Mouse (Mus musculus) MEL (cell line): ENCODE measurements around the gene Gm12394. TPM values are rescaled to one million over a fixed set of nuclear protein-coding genes. Genes with fewer than 3 reads are reported as not detected.

Experiments used
- DNase-seq: peaks from one replicate; pipeline ENCODE4 v3.0.0; 2011; ENCODE audit warnings: low read depth, low spot score
- H3K27ac ChIP-seq: 2 replicates; pipeline ENCODE4 v1.5.1; 2012; ENCODE audit warnings: low read depth, mild to moderate bottlenecking, control low read depth, low read length, moderate library complexity; ENCODE audit not compliant: control insufficient read depth
- H3K27me3 ChIP-seq, 2 experiments: fragments of 150-350 bp in 1 of 2; sonication (generic) in 1 of 2; 2 replicates each; pipeline ENCODE4 v1.6.1; 2012; ENCODE audit warnings: low read length in 2 of 2, mild to moderate bottlenecking in 2 of 2, improper control_type of control experiment in 1 of 2, moderate library complexity in 1 of 2; ENCODE audit not compliant: insufficient read depth in 2 of 2, control insufficient read depth in 1 of 2
- H3K36me3 ChIP-seq, 2 experiments: 2 replicates each; pipeline ENCODE4 v1.6.1; 2012 to 2014; ENCODE audit warnings: low read length in 2 of 2, improper control_type of control experiment in 1 of 2, inconsistent platforms in 1 of 2, mild to moderate bottlenecking in 1 of 2; ENCODE audit not compliant: insufficient read depth in 2 of 2, control insufficient read depth in 1 of 2
- H3K4me1 ChIP-seq, 2 experiments: fragments of 150-350 bp in 1 of 2; sonication (generic) in 1 of 2; 2 replicates each; pipeline ENCODE4 v1.6.1; 2012; ENCODE audit warnings: low read length in 2 of 2, improper control_type of control experiment in 1 of 2, mild to moderate bottlenecking in 1 of 2; ENCODE audit not compliant: insufficient read depth in 2 of 2, control insufficient read depth in 1 of 2
- H3K4me3 ChIP-seq, 2 experiments: fragments of 150-350 bp in 1 of 2; sonication (generic) in 1 of 2; 2 replicates each; pipeline ENCODE4 v1.5.1; 2012; ENCODE audit warnings: low read depth in 2 of 2, low read length in 2 of 2, mild to moderate bottlenecking in 2 of 2, moderate library complexity in 2 of 2, control low read depth in 1 of 2, improper control_type of control experiment in 1 of 2; ENCODE audit not compliant: control insufficient read depth in 1 of 2, insufficient read depth in 1 of 2
- H3K79me2 ChIP-seq: 2 replicates; pipeline ENCODE4 v1.6.1; 2012; ENCODE audit warnings: mild to moderate bottlenecking, low read length, moderate library complexity; ENCODE audit not compliant: control insufficient read depth, poor library complexity, insufficient read depth
- H3K9ac ChIP-seq: 2 replicates; pipeline ENCODE4 v1.6.1; 2012; ENCODE audit warnings: low read depth, mild to moderate bottlenecking, control low read depth, low read length, moderate library complexity; ENCODE audit not compliant: control insufficient read depth, poor library complexity, severe bottlenecking
- H3K9me3 ChIP-seq: fragments of 150-350 bp; sonication (generic); replicated peaks from 2 replicates; pipeline ENCODE4 v1.6.1; 2012; ENCODE audit warnings: mild to moderate bottlenecking, low read length, improper control_type of control experiment, moderate library complexity; ENCODE audit not compliant: insufficient read depth
- BHLHE40 ChIP-seq: IDR thresholded peaks from 2 replicates; pipeline ENCODE4 v1.6.1; 2012; ENCODE audit warnings: low read depth, mild to moderate bottlenecking, inconsistent platforms, low read length, improper control_type of control experiment, borderline replicate concordance
- CHD1 ChIP-seq: IDR thresholded peaks from 2 replicates; pipeline ENCODE4 v1.6.1; 2012; ENCODE audit warnings: low read depth, mild to moderate bottlenecking, inconsistent platforms, low read length, improper control_type of control experiment
- CHD2 ChIP-seq: IDR thresholded peaks from 2 replicates; pipeline ENCODE4 v1.6.1; 2011; ENCODE audit warnings: low read length, improper control_type of control experiment
- CTCF ChIP-seq, 3 experiments: IDR thresholded peaks in 2 of 3; conservative IDR thresholded peaks in 1 of 3; 2 replicates each; pipeline ENCODE4 v1.5.1; 2011 to 2012; ENCODE audit warnings: low read length in 3 of 3, low read depth in 2 of 3, mild to moderate bottlenecking in 2 of 3, improper control_type of control experiment in 1 of 3, inconsistent platforms in 1 of 3, mixed read lengths in 1 of 3, moderate library complexity in 1 of 3; ENCODE audit not compliant: control insufficient read depth in 1 of 3, insufficient read depth in 1 of 3, poor library complexity in 1 of 3, severe bottlenecking in 1 of 3
- E2F4 ChIP-seq: IDR thresholded peaks from 2 replicates; pipeline ENCODE4 v1.6.1; 2011; ENCODE audit warnings: low read depth, low read length, improper control_type of control experiment, borderline replicate concordance
- EP300 ChIP-seq, 2 experiments: IDR thresholded peaks; 2 replicates each; pipeline ENCODE4 v1.6.1; 2011; ENCODE audit warnings: improper control_type of control experiment in 2 of 2, low read length in 2 of 2, low read depth in 1 of 2, mild to moderate bottlenecking in 1 of 2
- ETS1 ChIP-seq: IDR thresholded peaks from 2 replicates; pipeline ENCODE4 v1.6.1; 2012; ENCODE audit warnings: low read depth, mild to moderate bottlenecking, inconsistent platforms, low read length, improper control_type of control experiment, moderate library complexity
- GATA1 ChIP-seq: IDR thresholded peaks from 2 replicates; pipeline ENCODE4 v1.6.1; 2011; ENCODE audit warnings: low read depth, low read length, improper control_type of control experiment
- HCFC1 ChIP-seq: IDR thresholded peaks from 2 replicates; pipeline ENCODE4 v1.6.1; 2012; ENCODE audit warnings: low read depth, mild to moderate bottlenecking, inconsistent platforms, low read length, improper control_type of control experiment, moderate library complexity
- JUND ChIP-seq: IDR thresholded peaks from 2 replicates; pipeline ENCODE4 v1.6.1; 2011; ENCODE audit warnings: low read depth, mild to moderate bottlenecking, improper control_type of control experiment, low read length
- MAZ ChIP-seq: IDR thresholded peaks from 2 replicates; pipeline ENCODE4 v1.6.1; 2012; ENCODE audit warnings: low read depth, mild to moderate bottlenecking, inconsistent platforms, low read length, improper control_type of control experiment
- MXI1 ChIP-seq: IDR thresholded peaks from 2 replicates; pipeline ENCODE4 v1.6.1; 2011; ENCODE audit warnings: mild to moderate bottlenecking, low read depth, low read length, improper control_type of control experiment
- MYB ChIP-seq: IDR thresholded peaks from 2 replicates; pipeline ENCODE4 v1.6.1; 2011; ENCODE audit warnings: mild to moderate bottlenecking, low read depth, low read length, improper control_type of control experiment
- NELFE ChIP-seq: IDR thresholded peaks from 2 replicates; pipeline ENCODE4 v1.6.1; 2011; ENCODE audit warnings: low read depth, low read length, improper control_type of control experiment
- NRF1 ChIP-seq: IDR thresholded peaks from 2 replicates; pipeline ENCODE4 v1.6.1; 2014; ENCODE audit warnings: low read depth, mild to moderate bottlenecking, inconsistent platforms, low read length, improper control_type of control experiment, moderate library complexity; ENCODE audit not compliant: poor library complexity, insufficient read depth, severe bottlenecking
- POLR2AphosphoS5 ChIP-seq: IDR thresholded peaks from 2 replicates; pipeline ENCODE4 v1.6.1; 2012; ENCODE audit warnings: low read depth, borderline replicate concordance, mild to moderate bottlenecking, inconsistent platforms, low read length, moderate library complexity, mixed read lengths
- RAD21 ChIP-seq: IDR thresholded peaks from 2 replicates; pipeline ENCODE4 v1.6.1; 2011; ENCODE audit warnings: mild to moderate bottlenecking, low read depth, low read length, improper control_type of control experiment
- SIN3A ChIP-seq: IDR thresholded peaks from 2 replicates; pipeline ENCODE4 v1.6.1; 2012; ENCODE audit warnings: low read length, improper control_type of control experiment, inconsistent platforms
- SMC3 ChIP-seq: IDR thresholded peaks from 2 replicates; pipeline ENCODE4 v1.6.1; 2011; ENCODE audit warnings: low read depth, low read length, improper control_type of control experiment
- TAL1 ChIP-seq: IDR thresholded peaks from 2 replicates; pipeline ENCODE4 v1.6.1; 2012; ENCODE audit warnings: mild to moderate bottlenecking, inconsistent platforms, low read length, moderate library complexity, mixed read lengths
- TCF12 ChIP-seq: IDR thresholded peaks from 2 replicates; pipeline ENCODE4 v1.6.1; 2014; ENCODE audit warnings: low read depth, mild to moderate bottlenecking, inconsistent platforms, low read length, improper control_type of control experiment, moderate library complexity
- UBTF ChIP-seq: IDR thresholded peaks from 2 replicates; pipeline ENCODE4 v1.6.1; 2012; ENCODE audit warnings: low read depth, mild to moderate bottlenecking, inconsistent platforms, low read length, improper control_type of control experiment, moderate library complexity, borderline replicate concordance; ENCODE audit not compliant: insufficient read depth
- USF1 ChIP-seq: IDR thresholded peaks from 2 replicates; pipeline ENCODE4 v1.6.1; 2014; ENCODE audit warnings: low read depth, mild to moderate bottlenecking, inconsistent platforms, low read length, improper control_type of control experiment, moderate library complexity
- USF2 ChIP-seq, 2 experiments: IDR thresholded peaks; 2 replicates each; pipeline ENCODE4 v1.6.1; 2011 to 2012; ENCODE audit warnings: improper control_type of control experiment in 2 of 2, low read length in 2 of 2, borderline replicate concordance in 1 of 2, inconsistent platforms in 1 of 2, low read depth in 1 of 2, mild to moderate bottlenecking in 1 of 2; ENCODE audit not compliant: insufficient read depth in 1 of 2
- ZC3H11A ChIP-seq: IDR thresholded peaks from 2 replicates; pipeline ENCODE4 v1.6.1; 2012; ENCODE audit warnings: low read depth, mild to moderate bottlenecking, inconsistent platforms, low read length, improper control_type of control experiment
- ZMIZ1 ChIP-seq: IDR thresholded peaks from 2 replicates; pipeline ENCODE4 v1.6.1; 2012; ENCODE audit warnings: low read depth, mild to moderate bottlenecking, inconsistent platforms, low read length, improper control_type of control experiment, moderate library complexity
- polyA plus RNA-seq, 2 experiments: library from polyadenylated mRNA; stranded (reverse) in 1 of 2; unstranded in 1 of 2; fragments of >175 nt in 1 of 2; fragments of >200 nt in 1 of 2; gene quantifications; 2 replicates each; pipeline versions ENCODE4 v1.2.1 to v1.2.4; 2012; ENCODE audit warnings: low replicate concordance in 2 of 2, low read depth in 1 of 2; ENCODE audit not compliant: insufficient read length in 2 of 2, insufficient read depth in 1 of 2, missing spikeins in 1 of 2
- total RNA-seq: library from RNA; depleted of rRNA; stranded (reverse); fragments of 300-350 nt; gene quantifications from 2 replicates; pipeline ENCODE4 v1.2.3, GENCODE M21; 2012

Gm12394 gene
- total and polyA plus RNA-seq, 3 experiments: 0.10 TPM; not detected in 2

GRCm38 (mm10) chr4:42876586-42877291 is 20.2 kb upstream of the Gm12394 start:
- H3K36me3 ChIP-seq: peaks cover 0 to 5% of the 10 kb centered on the region in 2 experiments; a peak in 2 of 4 replicates
- peak; percentile 76 for TF ChIP-seq RAD21
- no peak for TF ChIP-seq TCF12
- no peak for TF ChIP-seq UBTF
- no peak for TF ChIP-seq E2F4
- TF ChIP-seq NELFE: no peak
- no peak for TF ChIP-seq EP300 (IDR thresholded peaks at IDR 0.05; ENCODE audit: low read depth in 1 of 2, low read length in 2 of 2)
- TF ChIP-seq JUND: no peak
- TF ChIP-seq USF1: no peak
- no peak for TF ChIP-seq MYB
- TF ChIP-seq CHD1: no peak
- no peak for TF ChIP-seq BHLHE40
- no peak for TF ChIP-seq SIN3A
- no peak for TF ChIP-seq ETS1
- no peak for TF ChIP-seq GATA1
- no peak for TF ChIP-seq MAZ
- TF ChIP-seq ZC3H11A: peak; percentile 62
- TF ChIP-seq MXI1: no peak
- TF ChIP-seq ZMIZ1: no peak
- TF ChIP-seq CTCF (IDR thresholded peaks at IDR 0.05 in 2 of 3, conservative IDR thresholded peaks at IDR 0.05 in 1 of 3; ENCODE audit: control insufficient read depth in 1 of 3, insufficient read depth in 1 of 3, low read depth in 2 of 3, low read length in 3 of 3, poor library complexity in 1 of 3, severe bottlenecking in 1 of 3): peak; percentile 40 to 70 (median 63)
- TF ChIP-seq USF2 (IDR thresholded peaks at IDR 0.05; ENCODE audit: borderline replicate concordance in 1 of 2, insufficient read depth in 1 of 2, low read depth in 1 of 2, low read length in 2 of 2): no peak
- no peak for TF ChIP-seq POLR2AphosphoS5
- TF ChIP-seq NRF1: no peak
- peak; percentile 63 for TF ChIP-seq SMC3
- no peak for TF ChIP-seq HCFC1
- no peak for TF ChIP-seq CHD2
- no peak for TF ChIP-seq TAL1
- H3K27me3 ChIP-seq: no peaks in the 10 kb centered on the region
- H3K9ac ChIP-seq: no peak overlapping the region
- H3K79me2 ChIP-seq: no peaks in the 10 kb centered on the region
- no peak overlapping the region for H3K4me3 ChIP-seq
- H3K9me3 ChIP-seq: no peaks in the 10 kb centered on the region
- DNase-seq: peak; percentile 74
- H3K27ac ChIP-seq: no peak overlapping the region
- no peaks in the 10 kb centered on the region; a peak in 2 of 4 replicates for H3K4me1 ChIP-seq
